Mouse (Mus musculus): ENCODE data around the gene Foxl1. TPM values are rescaled to one million over a fixed set of nuclear protein-coding genes. Genes with fewer than 3 reads are reported as not detected.

Foxl1 gene
- polyA plus RNA-seq, 1 experiment from 2014 or later = 0.88 TPM

DNA sequence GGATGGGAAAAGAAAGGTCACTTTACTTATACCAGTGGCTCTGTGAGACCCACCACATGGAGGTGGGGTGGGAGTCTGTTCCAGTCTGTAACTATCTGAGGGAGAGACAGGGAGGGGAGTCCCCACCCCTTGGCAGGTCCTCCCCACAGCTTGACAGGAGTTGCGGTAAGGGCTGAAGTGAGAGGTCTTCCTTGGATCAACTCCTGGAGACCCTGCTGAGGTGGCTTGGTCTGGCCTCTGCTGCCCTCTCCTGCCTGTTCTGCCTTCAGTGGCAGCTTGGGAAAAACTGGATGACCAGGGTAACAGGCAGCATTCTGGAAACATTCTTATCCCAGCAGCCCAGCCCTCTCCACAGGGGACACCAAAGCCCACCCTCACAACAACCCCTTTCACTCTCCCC lies 37.0 kb upstream of the Foxl1 start:
- 0 out of 2 replicates have a peak, but pooled peaks have one; percentile 6 for ATAC-seq
- Histone ChIP-seq H3K27me3 (replicated peaks; ENCODE audit: insufficient read depth, low read length) (peaks cover 8% of the 10 kb centered on the region; the same call in 1 of the 2 replicates), H3K9me3 (ENCODE audit: low read length) (no peaks in the 10 kb centered on the region), H3K27ac (ENCODE audit: low read length) (peak overlapping the region; percentile 68), H3K4me1 (ENCODE audit: insufficient read depth, low read depth, low read length) (peaks cover 4% of the 10 kb centered on the region), H3K4me2 (replicated peaks; ENCODE audit: low read depth, low read length) (peak overlapping the region; percentile 79; the same call in 1 of the 2 replicates), H3K9ac (replicated peaks; ENCODE audit: low read depth) (0 out of 2 replicates have a peak overlapping the region, but pooled peaks have one; percentile 8), H3K36me3 (ENCODE audit: insufficient read depth, low read length) (no peaks in the 10 kb centered on the region), H3K4me3 (ENCODE audit: low read depth, low read length) (0 out of 2 replicates have a peak overlapping the region, but pooled peaks have one; percentile 74)
- WGBS = 8% methylated on average over 1 of the region's 1 CpGs
- TF ChIP-seq EP300 (IDR thresholded peaks at IDR 0.05) = no peak
- TF ChIP-seq CTCF (IDR thresholded peaks at IDR 0.05) = peak; percentile 55
- no peak for DNase-seq (ENCODE audit: low spot score)

DNA sequence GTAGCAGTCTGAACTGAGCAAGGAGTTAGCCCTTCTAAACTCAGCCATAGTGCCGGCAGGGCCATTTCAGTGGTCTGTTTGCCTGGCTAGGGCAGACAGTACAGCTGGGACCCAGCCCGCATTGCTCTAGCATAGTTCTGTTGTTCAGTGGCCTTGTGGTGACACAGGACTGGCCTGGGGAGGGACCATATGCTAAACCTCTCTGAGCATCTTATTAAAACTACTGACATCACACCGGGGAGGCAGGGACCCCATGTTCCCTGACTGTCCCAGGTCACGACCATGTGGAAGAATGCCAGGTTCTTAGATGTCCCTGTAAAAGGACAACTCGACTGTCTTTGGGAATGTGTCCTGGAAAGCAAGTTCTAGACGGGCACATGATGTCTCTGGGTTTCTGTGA lies 35.6 kb upstream of the Foxl1 start:
- 19% methylated on average over 6 of the region's 6 CpGs for WGBS
- H3K36me3 ChIP-seq (ENCODE audit: insufficient read depth, low read length) = no peaks in the 10 kb centered on the region
- TF ChIP-seq EP300 (IDR thresholded peaks at IDR 0.05) = peak; percentile 95
- TF ChIP-seq CTCF (IDR thresholded peaks at IDR 0.05) = no peak
- peaks cover 8% of the 10 kb centered on the region; the same call in 1 of the 2 replicates for H3K27me3 ChIP-seq (replicated peaks; ENCODE audit: insufficient read depth, low read length)
- peak; percentile 72 for ATAC-seq
- H3K4me3 ChIP-seq (ENCODE audit: low read depth, low read length) = no peak overlapping the region
- H3K27ac ChIP-seq (ENCODE audit: low read length) = peak overlapping the region; percentile 57
- DNase-seq (ENCODE audit: low spot score) = peak; percentile 69
- H3K4me1 ChIP-seq (ENCODE audit: insufficient read depth, low read depth, low read length) = peaks cover 4% of the 10 kb centered on the region
- 0 out of 2 replicates have a peak overlapping the region, but pooled peaks have one; percentile 14 for H3K4me2 ChIP-seq (replicated peaks; ENCODE audit: low read depth, low read length)
- H3K9ac ChIP-seq (replicated peaks; ENCODE audit: low read depth) = no peak overlapping the region
- H3K9me3 ChIP-seq (ENCODE audit: low read length) = no peaks in the 10 kb centered on the region

DNA sequence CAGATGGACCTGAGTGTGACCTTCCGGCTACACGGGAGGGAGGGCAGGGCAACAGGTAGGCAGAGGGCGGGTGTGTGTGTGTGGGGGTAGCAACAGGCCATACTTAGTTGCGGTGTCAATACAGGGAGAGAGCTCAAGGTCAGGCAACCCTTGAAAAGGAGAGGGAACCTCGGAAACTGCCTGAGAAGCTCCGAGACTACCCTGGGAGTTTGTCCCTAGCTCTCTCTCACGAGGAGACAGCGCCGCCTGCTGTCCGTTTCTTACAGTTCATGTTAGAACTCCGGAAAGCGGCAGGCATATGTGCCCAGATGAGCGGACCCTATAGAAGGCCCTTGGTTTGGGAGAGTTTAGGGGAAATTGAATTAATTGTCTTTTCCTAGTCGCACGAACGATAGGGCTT lies 35.1 kb upstream of the Foxl1 start:
- H3K36me3 ChIP-seq (ENCODE audit: insufficient read depth, low read length) = no peaks in the 10 kb centered on the region
- 0 out of 2 replicates have a peak overlapping the region, but pooled peaks have one; percentile 14 for H3K4me2 ChIP-seq (replicated peaks; ENCODE audit: low read depth, low read length)
- no peaks in the 10 kb centered on the region for H3K9me3 ChIP-seq (ENCODE audit: low read length)
- under 1% methylated on average over 16 of the region's 16 CpGs for WGBS
- TF ChIP-seq CTCF (IDR thresholded peaks at IDR 0.05) = peak; percentile 94
- TF ChIP-seq EP300 (IDR thresholded peaks at IDR 0.05) = no peak
- no peak overlapping the region for H3K9ac ChIP-seq (replicated peaks; ENCODE audit: low read depth)
- ATAC-seq (peak; percentile 61), DNase-seq (ENCODE audit: low spot score) (peak; percentile 92)
- H3K4me1 ChIP-seq (ENCODE audit: insufficient read depth, low read depth, low read length) = peaks cover 4% of the 10 kb centered on the region
- H3K27me3 ChIP-seq (replicated peaks; ENCODE audit: insufficient read depth, low read length) = peaks cover 8% of the 10 kb centered on the region; the same call in 1 of the 2 replicates
- peak overlapping the region; percentile 57; the same call in 1 of the 2 replicates for H3K27ac ChIP-seq (ENCODE audit: low read length)
- H3K4me3 ChIP-seq (ENCODE audit: low read depth, low read length) = no peak overlapping the region

DNA sequence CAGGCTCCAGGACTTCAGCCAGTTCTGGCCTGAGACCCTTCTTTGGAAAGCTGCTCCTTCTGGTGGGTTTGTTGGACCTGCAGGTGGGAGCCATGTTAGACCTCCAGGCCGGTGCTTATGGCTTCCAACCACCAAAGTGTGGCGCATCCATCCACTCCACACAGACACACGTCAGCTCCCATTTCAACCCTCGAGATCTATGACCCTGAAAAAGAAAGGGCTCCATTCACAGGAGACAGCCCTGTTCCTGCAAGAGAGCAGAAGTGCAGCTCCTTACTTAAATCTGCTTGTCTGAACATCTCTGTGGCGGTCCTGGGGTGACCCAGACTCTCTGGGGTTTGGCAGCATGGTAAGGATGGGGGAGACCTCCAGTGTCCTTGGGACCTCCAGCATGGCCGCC lies 34.2 kb upstream of the Foxl1 start:
- DNase-seq (ENCODE audit: low spot score) (no peak), ATAC-seq (no peak)
- no peak overlapping the region for H3K4me3 ChIP-seq (ENCODE audit: low read depth, low read length)
- peaks cover 7% of the 10 kb centered on the region; the same call in 1 of the 2 replicates for H3K27me3 ChIP-seq (replicated peaks; ENCODE audit: insufficient read depth, low read length)
- no peak overlapping the region for H3K4me2 ChIP-seq (replicated peaks; ENCODE audit: low read depth, low read length)
- WGBS = 61% methylated on average over 6 of the region's 6 CpGs
- H3K36me3 ChIP-seq (ENCODE audit: insufficient read depth, low read length) = peaks cover 6% of the 10 kb centered on the region; the same call in 1 of the 2 replicates
- TF ChIP-seq CTCF (IDR thresholded peaks at IDR 0.05) (no peak), EP300 (IDR thresholded peaks at IDR 0.05) (no peak)
- H3K9ac ChIP-seq (replicated peaks; ENCODE audit: low read depth) = no peak overlapping the region
- H3K27ac ChIP-seq (ENCODE audit: low read length) = no peak overlapping the region
- peaks cover 4% of the 10 kb centered on the region for H3K4me1 ChIP-seq (ENCODE audit: insufficient read depth, low read depth, low read length)
- no peaks in the 10 kb centered on the region for H3K9me3 ChIP-seq (ENCODE audit: low read length)

DNA sequence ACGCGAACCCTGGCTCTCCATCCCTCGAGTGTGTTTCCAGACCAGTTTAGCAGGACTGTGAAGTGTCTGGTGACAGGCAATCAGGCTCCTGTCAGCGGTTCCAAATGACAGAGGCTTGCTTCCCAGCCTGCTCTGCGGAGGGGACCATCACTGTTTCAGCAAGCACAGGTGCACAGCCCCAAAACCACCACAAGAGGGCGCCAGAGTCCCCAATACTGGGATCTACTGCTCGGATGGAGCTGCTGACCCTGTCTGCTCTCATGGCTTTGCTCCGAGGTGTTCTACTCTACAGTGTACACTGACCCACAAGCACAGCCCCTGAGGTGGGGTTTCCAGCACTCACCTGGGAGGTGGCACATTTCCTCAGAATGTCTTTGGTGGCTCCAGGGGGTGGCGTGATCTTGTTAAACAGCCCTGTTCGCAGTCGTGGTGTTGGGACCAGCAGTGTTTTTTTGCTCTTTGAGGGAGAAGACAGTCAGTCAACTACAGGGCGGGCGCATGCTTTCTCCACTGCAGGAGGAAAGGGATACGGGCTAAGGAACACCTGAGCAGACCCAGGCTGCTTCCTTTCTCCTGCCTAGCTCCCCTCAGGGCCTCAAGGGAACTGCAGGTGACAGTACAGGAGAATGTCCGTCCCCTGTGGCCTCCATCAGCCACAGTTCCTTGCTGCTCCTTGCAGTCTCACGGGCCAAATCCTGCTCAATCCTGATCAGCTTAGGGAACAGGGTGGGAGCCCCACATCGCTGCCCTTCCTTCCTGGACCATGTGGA lies 23.5 kb upstream of the Foxl1 start:
- Histone ChIP-seq H3K27ac (ENCODE audit: low read length) (no peak overlapping the region), H3K36me3 (ENCODE audit: insufficient read depth, low read length) (peaks cover 10% of the 10 kb centered on the region; the same call in 1 of the 2 replicates), H3K27me3 (replicated peaks; ENCODE audit: insufficient read depth, low read length) (no peaks in the 10 kb centered on the region), H3K9ac (replicated peaks; ENCODE audit: low read depth) (no peak overlapping the region), H3K4me3 (ENCODE audit: low read depth, low read length) (no peak overlapping the region), H3K4me1 (ENCODE audit: insufficient read depth, low read depth, low read length) (no peaks in the 10 kb centered on the region; the same call in 1 of the 2 replicates), H3K9me3 (ENCODE audit: low read length) (no peaks in the 10 kb centered on the region), H3K4me2 (replicated peaks; ENCODE audit: low read depth, low read length) (no peak overlapping the region)
- ATAC-seq (peak; percentile 17; the same call in 1 of the 2 replicates), DNase-seq (ENCODE audit: low spot score) (peak; percentile 79)
- TF ChIP-seq EP300 (IDR thresholded peaks at IDR 0.05) (no peak), CTCF (IDR thresholded peaks at IDR 0.05) (peak; percentile 98)
- WGBS = 46% methylated on average over 17 of the region's 17 CpGs
